Mouse (Mus musculus) heart, adult 18-20 months (tissue): Measurements from ENCODE around the gene Med29. TPM values are rescaled to one million over a fixed set of nuclear protein-coding genes. Genes with fewer than 3 reads are reported as not detected.

Experiments
- DNase-seq, 2 experiments: peaks; one replicate each; pipeline ENCODE4 v3.0.0; 2021 to 2022; ENCODE audit warnings: mixed read lengths in 1 of 2
- total RNA-seq, 2 experiments: library from RNA; stranded (reverse); gene quantifications; 2 replicates each; pipeline ENCODE4 v1.2.3; 2021

Gene Med29
- total RNA-seq, 2 experiments from 2014 or later = 21.8 TPM

DNA sequence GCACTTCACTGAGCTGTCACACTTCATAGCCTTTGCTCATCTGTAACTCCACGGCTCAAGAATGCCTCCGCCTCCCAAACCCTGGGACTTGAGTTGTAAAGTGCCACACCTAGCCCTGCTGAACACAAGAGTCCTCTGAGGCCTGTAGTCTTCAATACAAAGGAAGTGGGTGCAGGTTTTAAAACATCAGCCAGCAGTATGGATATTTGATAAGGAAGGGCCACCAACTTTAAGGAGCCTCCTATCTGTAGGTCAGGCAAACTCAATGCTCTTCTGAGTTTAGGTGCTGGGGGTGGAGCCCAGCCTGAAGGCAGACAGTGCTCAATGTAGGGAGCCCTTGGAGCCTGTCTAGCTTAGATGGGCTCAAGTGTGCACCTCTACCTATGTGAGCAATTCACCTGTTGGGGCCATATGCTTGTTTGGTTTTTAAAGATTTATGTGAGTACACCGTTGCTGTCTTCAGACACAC, 38.4 kb downstream of the Med29 start:
- DNase-seq = no peak

- DNase-seq = no peak
Observed at GRCm38 (mm10) chr7:28353267-28353666, 39.2 kb downstream of the Med29 start.

GRCm38 (mm10) chr7:28351676-28352191, 40.8 kb downstream of the Med29 start:
- DNase-seq = no peak

DNA sequence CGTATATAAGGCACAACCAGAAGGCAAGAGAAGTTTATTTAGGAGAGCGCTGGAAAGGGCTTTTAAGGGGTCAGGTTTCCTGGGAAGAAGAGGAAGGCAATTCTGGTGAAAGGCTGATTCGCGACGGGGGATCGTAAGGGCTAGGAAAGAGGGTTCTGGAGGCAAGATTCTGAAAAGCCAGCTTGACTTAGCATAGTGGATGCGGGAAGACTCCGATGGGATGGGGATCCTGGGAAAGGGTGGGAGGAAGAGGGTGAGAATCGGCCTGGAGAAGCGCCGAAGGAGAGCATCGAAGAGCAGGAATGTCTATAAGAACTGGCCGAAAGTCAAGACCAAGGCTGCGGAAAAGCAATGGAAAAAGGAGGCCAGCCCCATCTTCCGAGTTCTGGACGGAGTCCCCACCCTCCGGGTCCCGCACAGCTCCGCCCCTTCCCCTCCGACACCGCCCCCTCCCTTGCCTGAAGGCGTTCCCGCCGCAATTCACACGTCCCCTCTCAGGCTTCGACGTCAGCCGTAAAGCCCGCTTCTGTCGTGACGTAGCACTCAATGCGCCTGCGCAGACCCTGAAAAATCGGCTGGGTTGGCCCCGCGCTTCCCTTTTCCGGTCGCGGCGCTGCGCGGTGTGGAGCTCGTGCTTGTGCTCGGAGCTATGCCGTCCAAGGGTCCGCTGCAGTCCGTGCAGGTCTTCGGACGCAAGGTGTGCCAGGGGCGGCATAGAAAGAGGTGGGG, 42.2 kb downstream of the Med29 start, which contains the start of gene Rps16:
Gene Rps16 (plus strand): TSS at position 498 of the 729 bp plus-strand sequence.
- DNase-seq = peak; percentile 98 to 99

- DNase-seq = no peak
Observed at GRCm38 (mm10) chr7:28348601-28349000, 43.9 kb downstream of the Med29 start.

DNA sequence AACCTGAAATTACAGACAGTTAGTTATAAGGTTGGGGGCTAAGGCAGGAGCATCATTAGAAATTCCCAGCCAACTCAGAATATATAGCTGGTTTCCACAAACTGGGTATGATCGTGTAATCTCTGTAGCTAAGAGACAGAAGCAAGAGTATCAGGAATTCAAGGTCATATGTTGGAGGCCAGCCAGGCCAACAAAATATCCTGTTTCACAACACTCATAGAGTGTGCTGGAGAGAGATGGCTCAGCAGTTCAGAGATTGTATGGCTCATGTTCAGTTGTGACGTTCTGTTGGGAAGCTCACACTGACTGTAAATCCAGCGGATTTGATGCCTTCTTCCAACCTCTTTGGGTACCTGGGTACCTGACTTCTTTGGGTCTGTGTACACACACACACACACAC, 44.8 kb downstream of the Med29 start:
- no peak for DNase-seq

- DNase-seq = peak in 1 of 2 experiments; percentile 83
Observed at GRCm38 (mm10) chr7:28344637-28345036, 47.9 kb downstream of the Med29 start.

- DNase-seq = no peak
Observed at GRCm38 (mm10) chr7:28341381-28341780, 51.1 kb downstream of the Med29 start.

DNA sequence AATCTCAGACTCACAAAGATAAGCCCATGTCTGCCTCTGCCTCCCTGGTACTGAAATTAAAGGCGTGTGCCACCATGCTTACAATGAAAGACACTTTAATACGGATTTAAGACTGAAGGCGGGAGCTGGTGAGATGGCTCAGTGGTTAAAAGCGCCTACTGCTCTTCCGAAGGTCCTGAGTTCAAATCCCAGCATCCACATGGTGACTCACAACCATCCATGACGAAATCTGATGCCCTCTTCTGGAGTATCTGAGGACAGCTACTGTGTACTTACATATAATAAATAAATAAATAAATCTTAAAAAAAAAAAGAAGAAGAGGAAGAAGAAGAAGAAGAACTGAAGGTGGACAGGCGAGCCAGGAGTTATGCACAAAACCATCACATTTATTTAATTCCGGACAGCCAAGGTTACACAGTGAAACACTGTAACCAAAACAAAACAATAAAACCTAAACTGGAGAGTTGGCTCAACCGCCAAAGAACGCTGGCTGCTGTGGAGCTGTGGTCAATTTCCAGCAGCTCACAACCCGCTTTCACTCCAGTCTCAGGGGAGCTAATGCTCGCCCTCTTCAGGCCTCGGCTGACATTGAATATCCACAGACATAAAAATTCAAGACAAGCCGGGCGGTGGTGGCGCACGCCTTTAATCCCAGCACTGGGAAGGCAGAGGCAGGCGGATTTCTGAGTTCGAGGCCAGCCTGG, 53.1 kb downstream of the Med29 start:
- peak; percentile 77 to 79 for DNase-seq

- peak; percentile 98 to 99 for DNase-seq
Observed at GRCm38 (mm10) chr7:28338108-28338998, 54.2 kb downstream of the Med29 start, which contains the start of gene Supt5. Gene Supt5 (minus strand): TSS chr7:28338746.

Other genes with a start within 250 kb of the Med29 start
- 10 to 100 TPM; 28.9 to 32.8 TPM for gene Fbl, start 223.0 kb downstream of the Med29 start, total RNA-seq
- 10 to 100 TPM; 26.0 to 32.6 TPM for gene Dyrk1b, start 213.2 kb downstream of the Med29 start, total RNA-seq
- gene Eid2, start 124.8 kb downstream of the Med29 start, total RNA-seq = 10 to 100 TPM; 11.5 to 12.4 TPM
- 10 to 100 TPM; 13.9 to 15.5 TPM for gene Eid2b, start 115.0 kb downstream of the Med29 start, total RNA-seq
- gene Selenov, start 101.5 kb downstream of the Med29 start, total RNA-seq = not detected
- gene Dll3, start 90.5 kb downstream of the Med29 start, total RNA-seq = not detected
- 10 to 100 TPM; 66.3 to 66.6 TPM for gene Timm50, start 80.6 kb downstream of the Med29 start, total RNA-seq
- 10 to 100 TPM; 53.4 to 60.9 TPM for gene Supt5, start 54.0 kb downstream of the Med29 start, total RNA-seq
- gene Rps16, start 42.1 kb downstream of the Med29 start, total RNA-seq = 100 to 1,000 TPM; 517 to 602 TPM
- 10 to 100 TPM; 11.3 to 13.4 TPM for gene Plekhg2, start 20.1 kb downstream of the Med29 start, total RNA-seq
- 10 to 100 TPM; 18.4 to 27.3 TPM for gene Zfp36, start 12.5 kb downstream of the Med29 start, total RNA-seq
- gene Paf1, start 243 bp upstream of the Med29 start, total RNA-seq = 10 to 100 TPM; 39.5 to 44.5 TPM
- 1 to 10 TPM; 5.4 to 7.8 TPM for gene Gmfg, start 44.7 kb upstream of the Med29 start, total RNA-seq
- under 1 TPM; 0.46 to 0.65 TPM for gene Lrfn1, start 59.3 kb upstream of the Med29 start, total RNA-seq
- not detected for gene Ifnl2, start 117.7 kb upstream of the Med29 start, total RNA-seq
- gene Ifnl3, start 130.1 kb upstream of the Med29 start, total RNA-seq = not detected
- gene Sycn, start 148.2 kb upstream of the Med29 start, total RNA-seq = not detected
- not detected for gene Nccrp1, start 154.5 kb upstream of the Med29 start, total RNA-seq
- 10 to 100 TPM; 19.6 to 22.1 TPM for gene Samd4b, start 205.4 kb upstream of the Med29 start, total RNA-seq
- gene Pak4, start 205.5 kb upstream of the Med29 start, total RNA-seq = 1 to 10 TPM; 8.8 to 9.9 TPM
- gene Acp7, start 238.6 kb upstream of the Med29 start, total RNA-seq = not detected